Mouse (Mus musculus) CH12.LX (cell line): ENCODE measurements at regions not wholly inside any gene's neighbourhood (a gene's known extent, or its start where the extent isn't known, plus 50 kb on each side); places are given as distances from the start of the nearest gene placed in this dataset.

ENCODE experiments used
- DNase-seq: peaks from one replicate; pipeline ENCODE4 v3.0.0-alpha.2; 2013; ENCODE audit errors: extremely low read depth
- H3K27ac ChIP-seq: 2 replicates; pipeline ENCODE4 v1.5.1; 2012; ENCODE audit warnings: low read depth, mild to moderate bottlenecking, control low read depth, moderate library complexity; ENCODE audit not compliant: insufficient read depth
- H3K27me3 ChIP-seq: replicated peaks from 2 replicates; pipeline ENCODE3; 2012; ENCODE audit warnings: inconsistent platforms
- H3K36me3 ChIP-seq, 2 experiments: replicated peaks in 1 of 2; 2 replicates each; pipeline versions ENCODE3 to v1.6.1; 2012; ENCODE audit warnings: inconsistent platforms in 1 of 2, low read length in 1 of 2, mild to moderate bottlenecking in 1 of 2, mixed read lengths in 1 of 2, moderate library complexity in 1 of 2; ENCODE audit not compliant: control insufficient read depth in 1 of 2, insufficient read depth in 1 of 2
- H3K4me1 ChIP-seq, 2 experiments: 2 replicates each; pipeline ENCODE4 v1.6.1; 2012; ENCODE audit warnings: inconsistent platforms in 1 of 2, moderate library complexity in 1 of 2; ENCODE audit not compliant: insufficient read depth in 2 of 2, control insufficient read depth in 1 of 2
- H3K4me2 ChIP-seq: 2 replicates; pipeline ENCODE4 v1.6.1; 2012; ENCODE audit warnings: low read depth, mild to moderate bottlenecking, control low read depth; ENCODE audit not compliant: poor library complexity, insufficient read depth, severe bottlenecking
- H3K4me3 ChIP-seq, 3 experiments: fragments of 150-350 bp in 1 of 3; sonication (generic) in 1 of 3; replicated peaks in 1 of 3; 2 replicates each; pipeline versions ENCODE3 to v1.5.1; 2011 to 2012; ENCODE audit warnings: low read depth in 2 of 3, low read length in 2 of 3, mild to moderate bottlenecking in 2 of 3, moderate library complexity in 2 of 3, control low read depth in 1 of 3, improper control_type of control experiment in 1 of 3, inconsistent platforms in 1 of 3, mixed read lengths in 1 of 3; ENCODE audit not compliant: poor library complexity in 1 of 3
- H3K79me2 ChIP-seq: replicated peaks from 2 replicates; pipeline ENCODE4 v1.6.1; 2012; ENCODE audit warnings: mild to moderate bottlenecking, moderate library complexity; ENCODE audit not compliant: control insufficient read depth, poor library complexity, insufficient read depth, severe bottlenecking; ENCODE audit errors: extremely low read depth
- H3K9ac ChIP-seq: 2 replicates; pipeline ENCODE4 v1.6.1; 2012; ENCODE audit warnings: low read depth, mild to moderate bottlenecking, control low read depth, moderate library complexity; ENCODE audit not compliant: insufficient read depth
- H3K9me3 ChIP-seq: replicated peaks from 2 replicates; pipeline ENCODE3; 2012; ENCODE audit warnings: low read length, inconsistent platforms, mixed read lengths
- E2F4 ChIP-seq: IDR thresholded peaks from 2 replicates; pipeline ENCODE4 v1.6.1; 2011; ENCODE audit warnings: low read depth, low read length, improper control_type of control experiment; ENCODE audit not compliant: insufficient replicate concordance
- ETS1 ChIP-seq: conservative IDR thresholded peaks from 2 replicates; pipeline ENCODE4 v1.6.1; 2012; ENCODE audit warnings: low read depth, mild to moderate bottlenecking, inconsistent platforms, low read length, improper control_type of control experiment, moderate library complexity
- GABPA ChIP-seq: IDR thresholded peaks from 2 replicates; pipeline ENCODE4 v1.6.1; 2012; ENCODE audit warnings: low read depth, low read length, improper control_type of control experiment, inconsistent platforms; ENCODE audit not compliant: insufficient replicate concordance
- HCFC1 ChIP-seq: IDR thresholded peaks from 2 replicates; pipeline ENCODE4 v1.6.1; 2012; ENCODE audit warnings: low read depth, mild to moderate bottlenecking, inconsistent platforms, low read length, improper control_type of control experiment
- IRF4 ChIP-seq: IDR thresholded peaks from 2 replicates; pipeline ENCODE4 v1.6.1; 2014; ENCODE audit warnings: low read depth, mild to moderate bottlenecking, inconsistent platforms, low read length, improper control_type of control experiment
- JUND ChIP-seq: conservative IDR thresholded peaks from 2 replicates; pipeline ENCODE4 v1.6.1; 2011; ENCODE audit warnings: low read depth, low read length, improper control_type of control experiment
- KAT2A ChIP-seq: IDR thresholded peaks from 2 replicates; pipeline ENCODE4 v1.6.1; 2012; ENCODE audit warnings: low read length, improper control_type of control experiment, inconsistent platforms; ENCODE audit not compliant: insufficient replicate concordance
- MAFK ChIP-seq: IDR thresholded peaks from 2 replicates; pipeline ENCODE4 v1.6.1; 2011; ENCODE audit warnings: low read length, improper control_type of control experiment; ENCODE audit not compliant: insufficient replicate concordance
- MXI1 ChIP-seq: IDR thresholded peaks from 2 replicates; pipeline ENCODE4 v1.6.1; 2011; ENCODE audit warnings: mild to moderate bottlenecking, low read depth, low read length, improper control_type of control experiment
- MYC ChIP-seq: IDR thresholded peaks from 2 replicates; pipeline ENCODE4 v1.6.1; 2011; ENCODE audit warnings: low read depth, mild to moderate bottlenecking, improper control_type of control experiment, low read length
- NELFE ChIP-seq: IDR thresholded peaks from 2 replicates; pipeline ENCODE4 v1.6.1; 2011; ENCODE audit warnings: low read depth, low read length, improper control_type of control experiment
- SIN3A ChIP-seq: IDR thresholded peaks from 2 replicates; pipeline ENCODE4 v1.6.1; 2012; ENCODE audit warnings: low read length, improper control_type of control experiment, inconsistent platforms
- TBP ChIP-seq: conservative IDR thresholded peaks from 2 replicates; pipeline ENCODE4 v1.6.1; 2011; ENCODE audit warnings: low read depth, low read length, improper control_type of control experiment
- TCF12 ChIP-seq: IDR thresholded peaks from 2 replicates; pipeline ENCODE4 v1.6.1; 2014; ENCODE audit warnings: low read depth, mild to moderate bottlenecking, inconsistent platforms, low read length, improper control_type of control experiment
- UBTF ChIP-seq: IDR thresholded peaks from 2 replicates; pipeline ENCODE4 v1.6.1; 2012; ENCODE audit warnings: low read depth, mild to moderate bottlenecking, inconsistent platforms, low read length, improper control_type of control experiment, moderate library complexity
- ZMIZ1 ChIP-seq: IDR thresholded peaks from 2 replicates; pipeline ENCODE4 v1.6.1; 2012; ENCODE audit warnings: low read depth, mild to moderate bottlenecking, inconsistent platforms, low read length, improper control_type of control experiment
- dilution Hi-C: fragments of 300-500 bp; cut with MboI; formaldehyde crosslinking; loops from 2 replicates; pipeline ENCODE4 v1.14.3; 2020; ENCODE audit warnings: low sequenced_read_pairs; ENCODE audit not compliant: extremely low pct_unique_long_range_greater_than_20kb, extremely low pct_ligation_motif_present
- in situ Hi-C: fragments of 300-500 bp; cut with MboI; formaldehyde crosslinking; loops from 3 replicates; pipeline ENCODE4 v1.14.3; 2019; ENCODE audit warnings: low sequenced_read_pairs, low pct_ligation_motif_present, low pct_unique_long_range_greater_than_20kb, mixed read lengths

- Histone ChIP-seq H3K9ac (no peak overlapping the region), H3K27me3 (peaks cover 24% of the 10 kb centered on the region), H3K9me3 (no peaks in the 10 kb centered on the region), H3K4me1 (peaks cover 0 to 4% of the 10 kb centered on the region in 2 experiments; a peak in 3 of 4 replicates), H3K79me2 (no peaks in the 10 kb centered on the region), H3K36me3 (no peaks in the 10 kb centered on the region), H3K27ac (no peak overlapping the region), H3K4me2 (no peak overlapping the region), H3K4me3 (no peak overlapping the region)
- dilution Hi-C loops (no loop called here), in situ Hi-C loops (no loop called here)
- TF ChIP-seq E2F4 (no peak), HCFC1 (no peak), GABPA (no peak), IRF4 (no peak), SIN3A (no peak), ETS1 (no peak), MXI1 (no peak), TCF12 (no peak), MAFK (no peak)
- no peak for DNase-seq
Measured at GRCm38 (mm10) chr2:131799486-131799885, 60.1 kb downstream of the Erv3 start.

- in situ Hi-C loops: no loop called here
- Histone ChIP-seq H3K9me3 (no peaks in the 10 kb centered on the region), H3K36me3 (no peaks in the 10 kb centered on the region), H3K27ac (no peak overlapping the region), H3K4me2 (no peak overlapping the region), H3K4me1 (peaks cover 0 to 4% of the 10 kb centered on the region in 2 experiments; a peak in 3 of 4 replicates), H3K4me3 (no peak overlapping the region), H3K79me2 (no peaks in the 10 kb centered on the region), H3K9ac (no peak overlapping the region), H3K27me3 (peaks cover 16% of the 10 kb centered on the region)
- no peak for DNase-seq
- TF ChIP-seq JUND: no peak
- no peak for TF ChIP-seq KAT2A
- no peak for TF ChIP-seq MYC
- no peak for TF ChIP-seq NELFE
- TF ChIP-seq UBTF: no peak
- TF ChIP-seq ZMIZ1: no peak
- TF ChIP-seq TBP: no peak
- dilution Hi-C loops: no loop called here
Measured at GRCm38 (mm10) chr2:131797001-131797693, 62.4 kb downstream of the Erv3 start.
